Mouse (Mus musculus): ENCODE data around the gene Rnf167. TPM values are rescaled to one million over a fixed set of nuclear protein-coding genes. Genes with fewer than 3 reads are reported as not detected.

Gene Rnf167
- total RNA-seq, 2 experiments from 2014 or later, result 70.2 to 72.3 TPM

GRCm38 (mm10) chr11:70635601-70636000, 11.4 kb upstream of the Rnf167 start:
- DNase-seq (ENCODE audit: low spot score in 2 of 2), result no peak

DNA sequence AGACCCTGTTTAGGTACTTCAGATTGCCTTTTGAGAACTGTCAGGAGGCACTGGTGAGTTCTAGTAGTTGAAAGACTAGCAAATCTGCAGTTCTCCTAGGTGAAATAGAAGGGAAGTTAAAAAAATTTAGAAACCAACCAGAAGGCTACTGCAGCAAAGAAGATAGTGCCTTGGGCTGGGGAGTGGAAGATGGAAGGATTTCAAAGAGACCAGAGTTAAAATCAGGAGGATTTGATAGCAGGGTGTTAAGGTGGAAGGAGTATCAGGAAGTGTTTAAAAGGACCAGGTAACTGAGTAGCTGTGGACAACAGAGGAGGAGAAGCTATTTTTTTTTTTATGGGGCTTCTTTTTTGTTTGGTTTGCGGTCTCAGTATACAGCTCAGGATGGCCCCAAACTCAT, 9.3 kb upstream of the Rnf167 start:
- no peak for DNase-seq (ENCODE audit: low spot score in 2 of 2)

DNA sequence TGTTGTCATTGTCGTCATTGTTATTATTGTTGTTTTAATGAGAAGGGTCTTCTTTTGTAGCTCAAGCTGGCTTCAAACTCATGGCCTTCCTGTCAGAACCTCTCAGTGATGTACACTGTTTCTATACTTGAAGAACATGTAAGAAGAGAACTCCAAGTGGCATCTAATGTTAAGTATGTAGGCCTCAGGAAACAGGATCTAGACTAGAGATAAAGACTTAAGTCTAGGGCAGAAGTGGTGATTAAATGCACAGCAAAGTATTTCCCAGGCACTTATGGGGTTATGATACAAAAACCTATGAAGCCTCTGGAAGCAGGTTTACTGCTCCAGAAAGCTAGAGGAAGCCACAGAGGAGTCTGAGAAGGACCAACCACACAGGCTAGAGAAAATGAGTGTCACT, 8.7 kb upstream of the Rnf167 start:
- DNase-seq (ENCODE audit: low spot score in 2 of 2), result no peak

DNA sequence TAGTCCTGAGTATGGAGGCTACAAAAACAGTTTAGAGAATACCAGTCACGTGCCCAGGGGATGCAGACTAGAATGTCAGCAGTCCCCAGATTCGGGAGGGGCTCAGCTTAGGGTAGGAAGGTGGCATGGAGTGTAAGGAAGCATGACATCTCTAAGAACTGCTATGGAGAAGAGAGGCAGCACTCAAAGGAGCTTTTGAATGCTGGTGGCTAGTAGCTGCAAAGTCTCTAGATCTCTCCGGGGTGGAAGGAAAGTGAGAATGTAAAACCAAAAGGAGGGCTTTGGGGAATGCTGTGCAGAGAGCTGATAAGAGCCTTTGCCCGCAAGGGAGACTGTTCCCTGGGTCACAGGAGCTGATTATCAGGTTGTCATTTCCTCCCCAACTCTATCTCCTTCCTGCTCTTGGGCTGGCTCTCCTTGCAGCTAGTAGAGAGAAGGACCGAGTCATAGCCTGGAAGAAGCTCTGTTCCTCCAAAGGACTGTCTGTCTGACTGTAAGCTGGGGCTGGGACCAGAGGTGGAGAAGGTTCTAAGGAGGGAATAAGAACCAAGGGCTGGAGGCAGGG, 8.2 kb upstream of the Rnf167 start, which contains the start of gene Gp1ba:
Gene Gp1ba (plus strand): TSS at position 409 of the 565 bp plus-strand sequence.
- DNase-seq (ENCODE audit: low spot score in 2 of 2), result no peak

GRCm38 (mm10) chr11:70639976-70640375, 7.1 kb upstream of the Rnf167 start:
- DNase-seq (ENCODE audit: low spot score in 2 of 2), result no peak

- no peak for DNase-seq (ENCODE audit: low spot score in 2 of 2)
Observed at GRCm38 (mm10) chr11:70641241-70641640, 5.8 kb upstream of the Rnf167 start.

DNA sequence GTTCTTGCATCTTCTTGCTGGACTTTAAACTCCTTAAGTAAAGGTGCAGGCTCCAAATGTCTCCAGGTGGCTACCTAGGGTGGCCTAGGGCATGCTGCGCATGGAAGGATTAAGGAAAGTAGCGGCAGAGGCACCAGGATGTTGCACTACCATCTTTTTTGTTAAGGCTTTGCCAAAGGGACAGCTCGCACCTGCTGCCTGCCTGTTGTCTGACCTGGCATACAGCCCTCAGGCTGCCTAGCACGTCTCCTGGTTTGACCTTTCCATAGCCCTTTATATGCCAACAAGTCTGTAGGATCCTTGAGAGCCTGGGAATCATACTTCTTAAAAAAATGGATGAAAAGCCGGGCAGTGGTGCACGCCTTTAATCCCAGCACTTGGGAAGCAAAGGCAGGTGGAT, 4.0 kb upstream of the Rnf167 start:
- no peak for DNase-seq (ENCODE audit: low spot score in 2 of 2)

- DNase-seq (ENCODE audit: low spot score in 2 of 2), result no peak
Observed at GRCm38 (mm10) chr11:70644564-70645103, 2.4 kb upstream of the Rnf167 start.

DNA sequence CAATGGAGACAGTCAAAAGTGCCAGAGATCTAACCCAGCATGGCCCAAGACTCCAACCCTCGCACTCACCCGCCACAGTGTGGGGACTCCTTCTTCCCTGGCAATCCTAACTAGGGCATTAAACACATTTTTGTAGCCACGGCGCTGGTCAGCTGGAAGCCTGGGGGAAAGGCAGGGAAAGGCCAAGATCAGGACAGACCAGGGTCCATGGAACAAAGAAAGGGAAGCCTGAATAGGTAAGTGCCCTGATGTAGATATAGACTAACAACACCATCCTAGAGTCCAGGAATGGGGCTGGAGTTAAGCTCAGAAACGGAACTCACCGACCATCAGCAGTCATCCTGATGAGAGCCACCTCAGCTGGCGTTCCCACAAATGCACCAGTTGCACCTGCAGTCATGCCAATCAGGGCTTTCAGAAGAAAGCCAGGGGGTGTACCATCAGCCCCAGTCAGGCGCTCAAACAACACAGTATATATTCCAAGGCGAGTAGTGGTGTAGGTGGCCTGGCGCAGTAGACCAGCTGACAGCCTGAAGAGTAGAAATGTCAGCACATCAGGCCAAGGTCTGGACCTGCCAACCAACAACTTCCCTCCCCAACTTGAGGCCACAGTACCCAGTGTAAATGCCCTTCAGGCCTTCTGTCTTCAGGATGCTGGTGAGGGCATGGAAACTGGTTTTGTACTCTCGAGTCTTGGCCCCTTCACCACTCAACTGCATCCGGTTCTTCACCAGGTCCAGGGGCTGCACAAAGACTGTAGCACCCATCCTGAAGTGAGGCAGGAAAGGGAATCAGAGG, 1.4 kb upstream of the Rnf167 start:
- DNase-seq (ENCODE audit: low spot score in 2 of 2), result no peak

DNA sequence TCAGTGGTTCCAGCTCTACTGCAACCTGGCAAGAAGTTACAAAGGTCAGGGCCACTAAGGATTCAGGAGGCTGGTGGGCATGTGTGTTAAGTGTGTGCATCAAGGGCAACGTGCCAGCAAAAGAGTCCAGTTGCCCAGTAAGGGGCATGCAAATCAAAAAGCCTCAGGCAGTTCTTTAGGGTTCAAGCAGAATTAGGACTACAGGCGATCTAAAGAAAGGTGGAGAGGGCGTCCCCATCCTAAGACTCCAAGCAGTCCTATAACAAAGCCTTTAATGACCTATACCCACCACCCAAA, 828 bp upstream of the Rnf167 start:
- no peak for DNase-seq (ENCODE audit: low spot score in 2 of 2)

GRCm38 (mm10) chr11:70647716-70648420, 833 bp downstream of the Rnf167 start:
- no peak for DNase-seq (ENCODE audit: low spot score in 2 of 2)

DNA sequence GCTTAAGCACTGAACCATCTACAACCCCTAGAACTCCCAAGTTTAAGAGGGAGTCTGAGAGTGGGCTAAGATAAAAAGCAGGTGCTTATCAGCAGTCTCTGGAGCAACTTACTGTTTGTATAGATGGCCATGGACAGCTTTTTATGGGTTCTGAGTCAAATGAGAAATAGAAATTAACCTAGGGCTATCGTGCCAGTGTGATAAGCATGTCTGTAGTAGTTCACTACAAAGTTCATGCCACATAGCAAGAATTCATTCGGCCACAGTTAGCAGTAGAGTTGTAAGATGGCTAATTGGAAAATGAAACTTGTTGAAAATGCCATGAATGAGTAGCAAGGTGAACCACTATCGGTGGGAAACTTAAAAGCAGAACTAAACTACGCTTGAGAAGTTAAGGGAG, 1.5 kb downstream of the Rnf167 start:
- no peak for DNase-seq (ENCODE audit: low spot score in 2 of 2)

- DNase-seq (ENCODE audit: low spot score in 2 of 2), result no peak
Observed at GRCm38 (mm10) chr11:70649185-70649734, 2.2 kb downstream of the Rnf167 start.

DNA sequence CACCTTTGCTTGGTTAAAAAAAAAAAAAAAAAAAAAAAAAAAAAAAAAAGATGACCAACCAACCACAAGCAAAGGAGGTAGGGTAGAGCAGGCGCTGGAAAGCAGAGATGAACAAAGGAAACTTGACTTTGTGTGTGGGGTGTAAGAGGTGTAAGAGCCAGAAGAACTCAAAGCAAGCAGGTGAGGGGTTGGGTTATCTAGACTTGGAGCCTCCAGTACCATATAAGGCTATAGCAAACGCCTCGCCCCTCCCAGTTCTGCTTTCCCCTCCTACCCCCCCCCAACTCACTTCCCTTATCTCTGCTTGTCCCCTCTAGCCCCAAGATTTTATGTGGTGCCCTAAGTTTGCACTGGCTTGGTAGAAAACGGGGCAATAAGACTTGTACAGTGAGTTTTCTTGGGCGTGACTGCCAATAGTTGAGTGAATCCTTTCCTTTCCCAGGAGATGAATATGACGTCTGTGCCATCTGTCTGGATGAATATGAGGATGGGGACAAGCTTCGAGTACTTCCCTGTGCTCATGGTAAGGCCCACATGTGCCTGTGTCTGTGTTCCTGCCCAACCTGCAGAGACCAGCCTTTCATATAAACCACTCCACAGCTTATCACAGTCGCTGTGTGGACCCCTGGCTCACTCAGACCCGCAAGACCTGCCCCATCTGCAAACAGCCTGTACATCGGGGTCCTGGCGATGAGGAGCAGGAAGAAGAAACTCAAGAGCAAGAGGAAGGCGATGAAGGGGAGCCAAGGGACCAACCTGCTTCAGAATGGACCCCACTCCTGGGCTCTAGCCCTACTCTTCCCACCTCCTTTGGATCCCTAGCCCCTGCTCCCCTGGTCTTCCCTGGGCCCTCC, 3.5 kb downstream of the Rnf167 start:
- no peak for DNase-seq (ENCODE audit: low spot score in 2 of 2)

- DNase-seq (ENCODE audit: low spot score in 2 of 2), result no peak
Observed at GRCm38 (mm10) chr11:70651391-70651790, 4.4 kb downstream of the Rnf167 start.

- DNase-seq (ENCODE audit: low spot score in 2 of 2), result no peak
Observed at GRCm38 (mm10) chr11:70652029-70652883, 5.2 kb downstream of the Rnf167 start.

GRCm38 (mm10) chr11:70652884-70653344, 5.9 kb downstream of the Rnf167 start:
- no peak for DNase-seq (ENCODE audit: low spot score in 2 of 2)

DNA sequence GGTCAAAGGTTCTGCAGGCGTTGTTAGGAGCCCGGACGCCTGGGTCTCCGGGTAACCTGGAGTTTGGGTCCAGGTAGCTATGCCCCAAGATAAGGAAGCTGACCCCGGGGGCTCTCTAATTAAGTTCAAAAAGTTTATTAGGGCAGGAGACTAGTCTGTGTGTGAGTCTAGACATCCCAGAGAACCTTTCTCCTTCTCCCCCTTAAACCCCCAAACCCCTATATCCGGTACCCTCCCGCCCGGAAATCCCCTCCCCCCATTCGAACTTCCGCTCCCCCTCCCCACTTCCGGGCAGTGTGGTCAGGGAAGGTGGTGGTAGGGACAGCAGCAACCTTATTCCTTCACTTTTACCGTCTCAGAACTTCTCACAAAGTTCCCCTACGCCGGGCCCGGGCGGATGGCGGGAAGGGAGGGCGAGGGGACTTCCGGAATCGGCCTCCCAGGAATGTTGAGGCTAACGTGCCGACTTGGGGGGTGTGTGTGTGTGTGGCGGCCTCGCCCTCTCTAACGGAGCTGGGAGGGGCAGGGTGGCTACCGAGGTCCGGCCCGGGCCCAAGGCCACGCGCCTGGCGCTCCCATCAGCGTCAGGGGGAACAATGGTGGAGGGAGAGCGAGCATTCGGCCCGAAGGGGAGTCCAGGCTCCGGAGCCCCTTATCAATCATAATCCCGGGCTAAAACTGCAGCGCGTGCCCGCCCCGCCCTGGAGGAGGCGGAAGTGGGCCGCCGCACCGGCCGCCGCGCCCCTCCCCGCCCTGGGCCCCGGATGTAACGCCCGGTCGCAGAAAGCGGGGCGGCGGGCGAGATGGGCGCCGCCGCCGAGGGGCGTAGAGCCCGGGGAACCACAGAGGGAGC, 6.5 kb downstream of the Rnf167 start:
- peak in 1 of 2 experiments; percentile 46 for DNase-seq (ENCODE audit: low spot score in 2 of 2)

Data from layer of hippocampus, postnatal 14 days (tissue).